Mouse (Mus musculus) retina, adult 2 months (tissue): ENCODE data around the gene Ascc1.

ENCODE experiments used
- DNase-seq: peaks from one replicate; pipeline ENCODE4 v3.0.0-alpha.2; 2012; ENCODE audit warnings: low read depth, low spot score

Gene Ascc1

GRCm38 (mm10) chr10:60080171-60080570 lies 77.6 kb downstream of the Ascc1 start:
- no peak for DNase-seq

- DNase-seq, result no peak
Observed at GRCm38 (mm10) chr10:60080601-60080981, 78.0 kb downstream of the Ascc1 start.

DNA sequence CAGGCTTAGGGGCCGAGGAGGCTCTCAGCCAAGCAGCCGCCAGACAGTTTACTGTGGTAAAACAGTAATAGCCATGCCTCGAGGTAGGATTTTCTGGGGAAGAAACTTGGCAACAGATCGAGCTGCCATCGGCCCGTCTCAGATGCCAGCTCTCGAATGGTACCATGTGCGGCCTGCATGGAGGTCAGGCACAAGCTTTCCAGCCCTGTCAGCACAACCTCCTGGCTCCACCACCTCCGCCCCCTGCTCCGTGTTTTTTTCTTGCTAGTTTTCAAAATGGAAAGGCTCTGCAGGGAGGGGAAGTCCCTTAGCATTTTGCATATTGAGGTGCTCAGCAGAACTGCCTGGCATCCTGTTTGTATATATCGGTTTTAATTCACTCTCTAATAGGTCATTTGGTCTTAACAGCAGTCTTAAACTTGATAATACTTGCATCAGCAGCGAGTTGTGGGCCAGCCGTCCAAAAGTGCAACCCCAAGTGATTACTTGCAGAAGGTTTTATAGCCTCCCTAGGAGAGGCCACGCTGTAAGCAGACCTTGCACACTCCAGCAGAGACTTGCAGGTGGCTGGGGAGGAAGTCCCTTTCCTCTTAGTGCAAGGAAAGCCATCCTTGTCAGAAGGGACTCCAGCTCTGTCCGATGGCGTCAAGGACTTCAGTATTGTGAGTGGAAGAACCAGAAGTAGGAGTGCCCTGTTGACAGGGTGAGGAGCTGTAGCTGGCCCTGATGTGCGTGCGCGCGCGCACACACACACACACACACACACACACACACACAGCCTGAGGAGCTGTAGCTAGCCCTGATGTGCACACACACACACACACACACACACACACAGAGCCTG lies 78.6 kb downstream of the Ascc1 start:
- no peak for DNase-seq

DNA sequence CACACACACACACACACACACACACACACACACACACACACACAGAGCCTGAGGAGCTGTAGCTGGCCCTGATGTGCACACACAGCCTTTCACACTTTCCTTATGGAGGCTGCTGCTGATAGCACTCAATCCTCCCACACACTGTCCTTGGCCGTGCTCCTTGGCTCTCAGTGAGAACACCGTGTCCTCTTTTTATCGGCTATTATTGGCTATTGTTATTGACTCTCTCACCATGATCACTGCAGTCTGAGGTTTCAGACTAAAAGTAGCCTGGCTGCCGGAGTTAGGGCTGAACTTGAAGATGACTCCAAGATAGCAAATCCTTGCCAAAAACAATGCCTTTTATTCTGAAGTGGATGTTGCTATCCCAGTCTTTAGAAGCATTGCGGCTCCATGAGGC lies 79.3 kb downstream of the Ascc1 start:
- no peak for DNase-seq

DNA sequence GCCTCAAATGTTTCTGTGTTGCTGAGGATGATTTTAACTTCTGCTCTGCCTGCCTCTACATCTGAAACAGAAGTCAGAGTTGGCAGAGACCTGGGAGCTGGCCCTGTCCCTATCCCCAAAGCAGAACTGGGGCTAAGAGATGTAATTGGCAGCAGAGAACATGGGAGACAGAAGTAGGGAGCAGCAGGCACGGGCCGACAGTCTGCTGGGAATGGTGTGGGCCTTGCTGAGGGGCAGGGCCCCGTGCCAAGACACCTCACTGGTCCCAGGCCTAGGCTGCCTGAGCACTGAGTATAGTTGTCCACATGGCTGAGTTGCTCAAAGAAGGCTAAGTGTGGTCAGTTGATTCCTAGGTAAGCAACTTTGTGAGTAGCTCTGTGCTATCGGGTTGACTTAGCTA lies 81.5 kb downstream of the Ascc1 start:
- DNase-seq, result no peak

GRCm38 (mm10) chr10:60092311-60092710 lies 89.7 kb downstream of the Ascc1 start:
- no peak for DNase-seq

DNA sequence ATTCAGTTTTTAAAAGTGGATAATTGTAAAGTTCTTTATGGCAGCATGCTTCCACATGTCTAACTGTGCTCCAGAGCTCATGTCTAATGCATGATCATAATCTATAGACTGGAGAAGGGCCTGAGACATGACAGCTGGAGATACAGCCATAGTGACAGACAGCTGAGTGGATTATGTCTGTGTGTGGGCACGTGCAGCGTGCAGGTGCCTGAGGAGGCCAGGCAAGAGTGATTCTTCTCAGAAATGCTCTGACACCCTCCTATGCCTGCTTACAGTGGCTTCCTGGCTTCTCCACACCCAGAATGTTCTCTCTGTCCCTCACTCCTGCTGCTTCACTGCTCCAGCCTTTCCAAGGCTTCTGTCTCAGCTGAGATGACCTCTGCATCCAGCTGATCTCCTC lies 91.1 kb downstream of the Ascc1 start:
- no peak for DNase-seq

- DNase-seq, result no peak
Observed at GRCm38 (mm10) chr10:60095558-60095957, 93.0 kb downstream of the Ascc1 start.

DNA sequence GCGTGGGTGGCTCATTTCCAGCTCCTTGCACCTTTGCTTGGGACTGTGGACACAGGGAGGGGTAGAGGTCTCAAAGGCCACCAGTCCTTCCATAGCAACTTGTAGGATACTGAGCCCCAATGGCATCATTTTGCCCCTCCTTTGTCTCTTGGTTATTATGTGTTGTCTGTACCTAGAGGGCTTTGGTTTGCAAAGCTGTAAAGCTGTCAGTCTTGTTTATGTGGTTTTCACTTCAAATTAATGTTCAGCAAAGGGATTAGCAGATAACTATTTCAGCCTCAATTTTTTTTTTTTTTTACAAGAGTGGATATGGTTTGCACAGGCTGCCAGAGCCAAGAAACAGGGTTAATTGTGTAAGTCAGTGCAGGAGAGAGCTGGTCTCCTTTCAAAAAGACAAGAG lies 93.7 kb downstream of the Ascc1 start:
- no peak for DNase-seq

- no peak for DNase-seq
Observed at GRCm38 (mm10) chr10:60097146-60097545, 94.5 kb downstream of the Ascc1 start.

GRCm38 (mm10) chr10:60097774-60098173 lies 95.2 kb downstream of the Ascc1 start:
- no peak for DNase-seq

GRCm38 (mm10) chr10:60105391-60106145 lies 103.0 kb downstream of the Ascc1 start:
- no peak for DNase-seq

- DNase-seq, result no peak
Observed at GRCm38 (mm10) chr10:60106146-60106530, 103.5 kb downstream of the Ascc1 start, which contains the start of gene Spock2. TSS of gene Spock2 (plus strand) at chr10:60106219.

- no peak for DNase-seq
Observed at GRCm38 (mm10) chr10:60106531-60107186, 104.1 kb downstream of the Ascc1 start.

- no peak for DNase-seq
Observed at GRCm38 (mm10) chr10:60107448-60107847, 104.8 kb downstream of the Ascc1 start.

- DNase-seq, result no peak
Observed at GRCm38 (mm10) chr10:60108321-60109111, 105.9 kb downstream of the Ascc1 start.

DNA sequence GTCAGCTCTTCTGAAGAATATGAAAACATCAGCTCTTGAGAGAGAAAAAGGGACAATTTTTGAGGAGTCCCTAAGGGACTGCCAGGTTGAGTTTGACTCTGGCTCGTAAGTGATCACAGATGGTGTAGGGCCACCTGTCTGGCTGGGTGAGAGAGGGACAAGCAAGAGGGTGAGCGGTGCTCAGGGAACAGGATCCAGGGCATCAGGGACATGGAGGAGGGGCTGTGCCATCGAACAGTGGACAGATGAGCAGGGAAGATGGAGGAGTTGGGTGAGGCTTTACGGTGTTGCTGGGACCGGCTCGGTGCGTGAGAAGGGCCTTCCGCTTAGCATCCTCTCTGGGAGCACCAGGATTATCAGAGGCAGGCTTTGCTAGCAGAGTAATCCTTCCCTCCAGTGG lies 106.7 kb downstream of the Ascc1 start:
- DNase-seq, result no peak

- no peak for DNase-seq
Observed at GRCm38 (mm10) chr10:60109989-60110388, 107.4 kb downstream of the Ascc1 start.

GRCm38 (mm10) chr10:60110908-60111475 lies 108.4 kb downstream of the Ascc1 start:
- no peak for DNase-seq

DNA sequence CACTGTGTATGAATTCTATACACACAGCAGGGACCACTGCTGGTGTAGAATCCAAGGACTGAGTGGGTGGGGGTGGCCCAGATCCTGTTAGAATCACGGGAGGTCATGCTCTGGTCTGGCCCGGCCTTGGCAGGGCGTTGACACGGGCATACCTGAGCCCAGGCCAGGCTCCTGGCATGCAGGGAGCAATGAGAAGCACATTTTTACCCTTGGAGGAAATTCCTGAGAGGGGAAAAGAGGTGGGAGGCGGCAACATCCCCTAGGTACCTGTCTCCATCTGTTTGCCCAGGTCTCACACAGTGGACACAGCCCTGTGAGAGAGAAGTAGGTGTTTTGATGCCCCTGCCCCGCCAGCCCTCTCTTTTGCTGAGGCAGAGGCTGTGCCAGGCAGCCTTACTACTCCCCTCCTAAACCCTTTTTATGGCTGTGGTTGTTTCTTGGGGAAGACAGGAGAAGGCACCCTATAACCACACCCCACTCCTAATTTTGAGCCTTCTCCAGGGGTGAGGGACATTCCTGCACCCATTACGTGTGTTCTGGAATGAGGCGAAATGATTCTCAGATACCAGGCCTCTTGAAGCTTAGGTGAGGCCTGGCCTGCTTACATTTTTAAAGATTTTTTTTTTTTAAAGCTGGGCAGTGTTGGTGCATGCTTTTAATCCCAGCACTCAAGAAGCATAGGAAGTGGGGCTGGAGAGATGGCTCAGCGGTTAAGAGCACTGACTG lies 111.5 kb downstream of the Ascc1 start:
- DNase-seq, result no peak
